Mouse (Mus musculus) midbrain, embryonic 10.5 days (tissue): Measurements from ENCODE around the gene Dda1. TPM values are rescaled to one million over a fixed set of nuclear protein-coding genes. Genes with fewer than 3 reads are reported as not detected.
"Not testable (repeated sequence)": the region's sequence is repeated elsewhere in the genome, so short reads cannot be mapped to it uniquely, and the experiment has no call there.

Experiments
- DNase-seq: peaks from one replicate; pipeline ENCODE4 v3.0.0-alpha.2; 2017; ENCODE audit warnings: low spot score
- H3K27ac ChIP-seq: fragments of 300-500 bp; sonication (generic); replicated peaks from 2 replicates; pipeline ENCODE4 v1.5.1; 2016; ENCODE audit warnings: mild to moderate bottlenecking
- H3K27me3 ChIP-seq: fragments of 300-500 bp; sonication (generic); 2 replicates; pipeline ENCODE4 v1.6.1; 2016; ENCODE audit warnings: low read depth, mild to moderate bottlenecking; ENCODE audit not compliant: poor library complexity, severe bottlenecking
- H3K36me3 ChIP-seq: fragments of 300-500 bp; sonication (generic); 2 replicates; pipeline ENCODE4 v1.6.1; 2016; ENCODE audit warnings: mild to moderate bottlenecking, moderate library complexity
- H3K4me1 ChIP-seq: fragments of 300-500 bp; sonication (generic); 2 replicates; pipeline ENCODE4 v1.6.1; 2016
- H3K4me3 ChIP-seq: fragments of 300-500 bp; sonication (generic); 2 replicates; pipeline ENCODE4 v1.5.1; 2016; ENCODE audit warnings: mild to moderate bottlenecking, moderate library complexity
- H3K9me3 ChIP-seq: fragments of 300-500 bp; sonication (generic); replicated peaks from 2 replicates; pipeline ENCODE4 v1.6.1; 2016; ENCODE audit warnings: mild to moderate bottlenecking
- WGBS: fragments of 180-500 bp; shearing (Covaris S2); methylation state at CpG from one replicate; pipeline ENCODE4 v1.1.7; 2016; 5-methylcytosine and 5-hydroxymethylcytosine counted together
- polyA plus RNA-seq: library from polyadenylated mRNA; unstranded; fragments of >200 nt; fragmentation: Nextera tagmentation; extraction: Ambion mirVana; gene quantifications from 2 replicates; pipeline ENCODE4 v1.2.1, GENCODE M21; 2016

Dda1 gene
- polyA plus RNA-seq, result 131 and 141 TPM in 2 replicates

DNA sequence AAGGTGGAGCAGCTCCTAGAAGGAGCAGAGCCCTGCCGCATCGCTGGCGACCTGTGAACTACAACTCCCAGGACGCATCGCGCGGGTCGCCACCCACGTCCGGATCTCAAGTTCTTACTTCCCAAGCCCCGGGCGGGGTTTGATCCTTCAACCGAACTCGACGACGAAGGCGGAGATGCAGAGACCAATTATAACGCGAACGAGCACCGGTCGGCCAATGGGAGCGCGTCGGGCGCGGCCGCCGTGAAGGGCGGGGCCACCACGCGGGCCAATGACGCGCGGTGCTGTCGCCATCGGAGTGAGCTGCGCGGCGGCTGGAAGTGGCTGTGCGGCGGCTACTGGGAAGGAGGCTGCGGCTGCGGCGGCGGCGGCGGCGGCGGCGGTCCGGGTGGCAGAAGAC, at the start of gene Dda1:
TSS of gene Dda1 (plus strand) at position 284 of the 400 bp plus-strand sequence.
- peak; percentile 97 for DNase-seq
- under 1% methylated on average over 47 of the region's 52 CpGs for WGBS

DNA sequence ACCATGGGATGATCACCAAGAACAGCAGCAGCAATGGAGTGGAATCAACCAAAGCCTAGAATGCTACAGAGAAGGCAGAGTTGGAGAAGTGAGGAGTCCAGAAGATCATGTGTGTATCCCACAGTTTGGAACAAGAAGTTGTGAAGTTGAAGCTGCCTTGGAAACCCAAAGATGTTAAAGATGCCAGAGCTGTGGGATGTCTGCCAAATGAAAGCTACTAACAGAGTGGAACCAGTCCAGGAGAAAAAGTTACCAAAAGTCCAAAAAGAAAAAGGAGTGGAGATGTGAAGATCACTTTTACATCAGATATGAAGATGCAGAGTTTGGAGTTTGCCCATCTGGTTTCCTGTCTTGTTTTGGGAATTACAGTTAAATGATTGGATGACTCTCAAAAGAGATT, 46.9 kb upstream of the Dda1 start:
- DNase-seq, result no peak
- H3K27me3 ChIP-seq, result no peaks in the 10 kb centered on the region
- no peak overlapping the region for H3K4me3 ChIP-seq
- peaks cover 15% of the 10 kb centered on the region for H3K9me3 ChIP-seq
- no peak overlapping the region for H3K27ac ChIP-seq
- 0 out of 2 replicates have a peak, but pooled peaks cover 2% of the 10 kb centered on the region for H3K36me3 ChIP-seq
- H3K4me1 ChIP-seq, result no peaks in the 10 kb centered on the region

More for the DNA sequence above, at the start of gene Dda1:
- H3K27ac ChIP-seq, result peak within 1 kb of the TSS; percentile 94
- no peaks in the 10 kb centered on the region for H3K9me3 ChIP-seq
- peaks cover 44% of the 10 kb centered on the region for H3K36me3 ChIP-seq
- H3K27me3 ChIP-seq, result no peaks in the 10 kb centered on the region
- H3K4me1 ChIP-seq, result peaks cover 40% of the 10 kb centered on the region
- H3K4me3 ChIP-seq, result peak within 1 kb of the TSS; percentile 97

DNA sequence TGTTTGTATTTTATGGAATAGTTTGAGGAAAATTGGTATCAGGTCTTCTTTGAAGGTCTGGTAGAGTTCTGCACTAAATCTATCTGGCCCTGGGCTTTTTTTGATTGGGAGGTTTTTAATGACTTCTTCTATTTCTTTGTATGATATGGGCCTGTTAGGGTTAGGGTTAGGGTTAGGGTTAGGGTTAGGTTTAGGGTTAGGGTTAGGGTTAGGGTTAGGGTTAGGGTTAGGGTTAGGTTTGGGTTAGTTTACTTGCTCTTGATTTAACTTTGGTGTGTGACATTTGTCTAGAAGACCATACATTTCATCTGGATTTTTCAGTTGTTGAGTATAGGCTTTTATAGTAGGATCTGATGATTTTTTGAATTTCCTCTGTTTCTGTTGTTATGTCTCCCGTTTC, 36.1 kb upstream of the Dda1 start:
- 83% methylated on average over 1 of the region's 1 CpGs for WGBS
- H3K27ac ChIP-seq, H3K4me1 ChIP-seq, H3K27me3 ChIP-seq, H3K9me3 ChIP-seq, H3K36me3 ChIP-seq, DNase-seq, H3K4me3 ChIP-seq: not testable (repeated sequence)

DNA sequence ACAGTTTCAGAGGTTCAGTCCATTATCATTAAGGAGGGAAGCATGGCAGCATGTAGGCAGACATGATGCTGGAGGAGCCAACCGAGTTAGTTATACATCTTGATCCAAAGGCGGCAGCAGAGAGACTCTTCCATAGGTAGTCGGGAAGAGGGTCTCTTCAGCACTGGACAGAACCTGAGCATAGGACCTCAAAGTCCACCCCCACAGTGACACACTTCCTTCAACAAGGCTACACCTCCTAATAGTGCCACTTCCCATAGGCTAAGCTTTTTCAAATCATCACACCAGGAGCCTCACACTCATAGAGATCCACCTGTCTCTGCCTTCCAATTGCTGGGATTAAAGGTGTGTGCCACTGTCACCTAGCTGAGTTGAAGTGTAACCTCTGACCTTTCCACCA, 32.0 kb upstream of the Dda1 start:
- peaks cover 2% of the 10 kb centered on the region; the same call in 1 of the 2 replicates for H3K4me1 ChIP-seq
- H3K27me3 ChIP-seq, result peaks cover 3% of the 10 kb centered on the region
- no peak overlapping the region for H3K4me3 ChIP-seq
- H3K9me3 ChIP-seq, result peaks cover 3% of the 10 kb centered on the region; the same call in 1 of the 2 replicates
- DNase-seq, result no peak
- H3K36me3 ChIP-seq, result no peaks in the 10 kb centered on the region
- H3K27ac ChIP-seq, result no peak overlapping the region
- 64% methylated on average over 3 of the region's 3 CpGs for WGBS

DNA sequence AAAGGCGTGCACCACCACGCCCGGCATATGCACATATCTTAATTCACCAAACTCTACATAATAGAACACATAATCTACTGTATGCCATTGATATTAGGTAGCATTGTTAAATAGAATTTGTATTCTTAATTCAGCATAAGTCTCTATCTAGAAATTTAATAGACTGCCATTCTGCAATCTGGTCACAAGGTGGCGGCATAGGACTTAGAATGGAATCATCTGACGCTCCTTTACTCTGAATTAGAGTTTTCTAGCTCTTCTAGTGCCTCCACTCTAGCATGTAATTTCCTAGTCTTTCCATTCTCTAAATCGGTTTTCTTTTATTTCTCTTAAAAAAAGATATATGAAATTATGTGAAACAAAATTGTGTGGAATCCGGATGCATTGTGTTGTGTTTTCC, 27.6 kb upstream of the Dda1 start:
- no peak overlapping the region for H3K4me3 ChIP-seq
- no peaks in the 10 kb centered on the region for H3K9me3 ChIP-seq
- peak; percentile 33 for DNase-seq
- H3K27ac ChIP-seq, result no peak overlapping the region
- no peaks in the 10 kb centered on the region for H3K36me3 ChIP-seq
- WGBS, result 1% methylated on average over 7 of the region's 7 CpGs
- peaks cover 11% of the 10 kb centered on the region for H3K27me3 ChIP-seq
- H3K4me1 ChIP-seq, result peaks cover 4% of the 10 kb centered on the region; the same call in 1 of the 2 replicates

DNA sequence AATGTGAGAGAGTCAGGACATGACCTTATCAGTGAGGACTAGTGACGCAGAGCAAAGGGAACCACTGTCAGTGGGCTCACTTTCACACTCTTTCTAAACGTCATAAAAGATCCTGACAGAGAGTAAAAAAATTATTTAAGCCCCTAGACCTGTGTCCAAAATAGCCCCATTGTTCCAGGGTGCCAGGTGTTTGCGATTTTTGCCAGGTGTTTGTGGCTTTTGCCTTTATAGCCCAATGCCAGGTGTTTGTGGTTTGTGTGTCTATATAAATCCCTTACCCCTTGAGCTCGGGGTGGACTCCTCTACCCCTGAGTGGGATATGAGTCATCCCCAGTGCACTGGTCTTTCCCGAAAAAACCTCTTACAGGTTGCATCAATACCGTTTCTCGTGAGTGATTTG, 23.9 kb upstream of the Dda1 start:
- Histone ChIP-seq H3K27me3 (peaks cover 11% of the 10 kb centered on the region), H3K27ac (no peak overlapping the region), H3K4me1 (peaks cover 4% of the 10 kb centered on the region; the same call in 1 of the 2 replicates), H3K36me3 (no peaks in the 10 kb centered on the region), H3K4me3 (no peak overlapping the region), H3K9me3 (0 out of 2 replicates have a peak, but pooled peaks cover 3% of the 10 kb centered on the region)
- 87% methylated on average over 7 of the region's 7 CpGs for WGBS
- no peak for DNase-seq

DNA sequence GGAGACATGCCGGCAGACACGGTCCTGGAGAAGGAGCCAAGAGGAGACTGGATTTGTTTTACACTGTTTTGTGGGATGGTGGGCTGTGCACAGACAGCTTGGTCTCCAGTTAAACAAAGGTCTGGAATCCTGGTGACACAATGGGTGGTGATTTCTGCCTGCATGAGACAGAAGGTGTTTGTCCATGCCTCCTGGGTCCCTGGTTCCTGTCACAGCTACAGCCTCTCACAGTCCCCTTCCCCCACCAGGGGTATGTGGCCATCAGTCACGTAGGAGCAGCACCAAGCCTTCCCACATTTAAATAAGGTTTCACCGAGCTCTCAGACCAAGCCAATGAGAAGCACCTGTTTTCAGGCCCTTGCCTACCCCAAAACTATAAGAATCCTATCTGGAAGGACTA, 17.7 kb upstream of the Dda1 start:
- Histone ChIP-seq H3K36me3 (peaks cover 2% of the 10 kb centered on the region; the same call in 1 of the 2 replicates), H3K9me3 (0 out of 2 replicates have a peak, but pooled peaks cover 3% of the 10 kb centered on the region), H3K27ac (no peak overlapping the region), H3K27me3 (no peaks in the 10 kb centered on the region), H3K4me3 (no peak overlapping the region), H3K4me1 (no peaks in the 10 kb centered on the region)
- DNase-seq, result no peak
- 60% methylated on average over 4 of the region's 4 CpGs for WGBS

DNA sequence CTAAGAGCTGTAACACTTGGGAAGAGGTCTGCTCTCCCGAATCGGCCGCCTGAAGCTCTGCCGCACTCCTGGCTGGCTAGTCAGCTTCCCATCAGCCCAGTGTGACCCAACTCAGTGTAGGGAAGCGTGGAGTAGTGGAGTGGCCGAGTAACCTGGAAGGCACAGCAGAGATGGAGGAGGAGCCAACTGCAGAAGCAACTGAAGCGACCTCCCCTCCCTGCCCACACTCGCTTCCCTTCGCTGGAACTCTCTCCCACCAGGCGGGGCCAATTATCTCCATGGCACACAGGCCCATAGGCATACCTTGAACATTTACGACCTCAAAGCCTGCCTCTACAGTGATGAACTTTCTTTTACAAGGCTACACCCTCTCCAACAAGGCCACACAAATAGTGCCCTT, 17.2 kb upstream of the Dda1 start:
- peaks cover 6% of the 10 kb centered on the region for H3K36me3 ChIP-seq
- WGBS, result 60% methylated on average over 11 of the region's 11 CpGs
- H3K27me3 ChIP-seq, result no peaks in the 10 kb centered on the region
- H3K27ac ChIP-seq, result no peak overlapping the region
- 0 out of 2 replicates have a peak, but pooled peaks cover under 1% of the 10 kb centered on the region for H3K4me1 ChIP-seq
- H3K4me3 ChIP-seq, result no peak overlapping the region
- peak; percentile 9 for DNase-seq
- H3K9me3 ChIP-seq, result 0 out of 2 replicates have a peak, but pooled peaks cover 3% of the 10 kb centered on the region

DNA sequence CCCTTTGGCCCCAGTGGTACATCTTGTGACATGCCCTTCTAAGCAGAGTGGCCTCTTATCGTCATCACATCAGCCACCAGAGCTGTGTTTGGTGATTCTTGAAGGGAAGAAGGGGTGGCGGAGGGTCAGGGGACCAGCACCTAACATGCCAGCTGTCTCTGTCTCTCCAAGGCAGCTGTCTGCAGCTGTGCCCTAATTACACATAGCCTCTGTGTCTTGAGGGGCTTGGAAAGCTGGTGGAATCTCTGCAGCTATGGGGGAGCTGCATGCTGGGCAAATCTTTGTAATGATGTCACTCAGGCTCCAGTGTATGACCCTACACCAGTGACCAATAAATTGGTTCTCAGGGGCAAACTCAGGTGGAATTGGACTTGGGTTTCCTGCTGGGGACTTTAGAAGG, 16.3 kb upstream of the Dda1 start:
- peak; percentile 10 for DNase-seq
- H3K27me3 ChIP-seq, result 0 out of 2 replicates have a peak, but pooled peaks cover 5% of the 10 kb centered on the region
- WGBS, result 96% methylated on average over 2 of the region's 2 CpGs

DNA sequence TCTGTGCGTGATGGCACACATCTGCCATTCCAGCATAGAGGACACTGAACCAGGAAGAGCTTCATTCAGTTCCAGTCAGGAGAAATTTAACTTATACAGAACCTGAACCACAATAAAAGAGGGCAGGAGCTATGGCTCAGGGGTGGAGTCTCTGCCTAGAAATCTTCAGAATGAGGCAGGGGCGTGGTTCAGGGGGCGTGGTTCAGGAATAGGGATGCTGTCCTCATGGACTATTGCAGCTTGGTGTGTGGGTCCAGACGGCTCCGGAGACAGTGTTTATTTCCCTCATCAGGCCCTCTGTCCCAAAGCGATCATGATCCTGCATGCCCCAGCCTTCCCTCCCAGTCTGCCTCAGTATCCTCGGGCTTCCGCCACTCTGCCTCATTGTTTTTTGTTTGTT, 14.3 kb upstream of the Dda1 start:
- Histone ChIP-seq H3K36me3 (peaks cover 35% of the 10 kb centered on the region), H3K4me3 (no peak overlapping the region), H3K4me1 (0 out of 2 replicates have a peak, but pooled peaks cover 15% of the 10 kb centered on the region), H3K27ac (no peak overlapping the region), H3K27me3 (0 out of 2 replicates have a peak, but pooled peaks cover 7% of the 10 kb centered on the region), H3K9me3 (no peaks in the 10 kb centered on the region)
- DNase-seq, result no peak
- 82% methylated on average over 8 of the region's 8 CpGs for WGBS

More for the DNA sequence above, 16.3 kb upstream of the Dda1 start:
- H3K36me3 ChIP-seq, result peaks cover 15% of the 10 kb centered on the region
- H3K4me3 ChIP-seq, result no peak overlapping the region
- 0 out of 2 replicates have a peak, but pooled peaks cover 3% of the 10 kb centered on the region for H3K9me3 ChIP-seq
- H3K27ac ChIP-seq, result no peak overlapping the region
- 0 out of 2 replicates have a peak, but pooled peaks cover 6% of the 10 kb centered on the region for H3K4me1 ChIP-seq

DNA sequence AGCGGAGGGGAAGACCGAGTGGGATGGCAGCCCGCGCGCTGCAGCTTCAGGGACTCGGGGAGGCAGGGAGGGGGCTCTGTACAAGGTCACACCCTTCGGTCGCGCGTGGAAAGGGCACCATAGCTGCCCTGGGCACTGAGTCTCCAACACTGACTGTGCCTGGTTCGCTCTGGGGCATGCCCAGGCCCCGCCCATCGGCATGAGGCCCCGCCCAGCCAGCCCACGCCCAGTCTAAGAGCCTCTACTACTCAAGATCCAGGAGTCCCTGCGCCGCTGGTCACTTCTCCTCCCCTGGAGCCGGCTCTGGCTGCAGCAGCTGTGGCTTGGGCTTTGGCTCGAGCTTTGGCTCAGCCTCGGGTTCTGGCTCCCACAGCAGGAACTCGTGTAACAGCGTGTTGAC, 12.1 kb upstream of the Dda1 start:
- Histone ChIP-seq H3K36me3 (peaks cover 56% of the 10 kb centered on the region), H3K27ac (no peak overlapping the region), H3K4me3 (peak overlapping the region; percentile 20), H3K9me3 (no peaks in the 10 kb centered on the region), H3K27me3 (peaks cover 20% of the 10 kb centered on the region; the same call in 1 of the 2 replicates), H3K4me1 (peaks cover 22% of the 10 kb centered on the region)
- 38% methylated on average over 22 of the region's 22 CpGs for WGBS
- DNase-seq, result no peak

DNA sequence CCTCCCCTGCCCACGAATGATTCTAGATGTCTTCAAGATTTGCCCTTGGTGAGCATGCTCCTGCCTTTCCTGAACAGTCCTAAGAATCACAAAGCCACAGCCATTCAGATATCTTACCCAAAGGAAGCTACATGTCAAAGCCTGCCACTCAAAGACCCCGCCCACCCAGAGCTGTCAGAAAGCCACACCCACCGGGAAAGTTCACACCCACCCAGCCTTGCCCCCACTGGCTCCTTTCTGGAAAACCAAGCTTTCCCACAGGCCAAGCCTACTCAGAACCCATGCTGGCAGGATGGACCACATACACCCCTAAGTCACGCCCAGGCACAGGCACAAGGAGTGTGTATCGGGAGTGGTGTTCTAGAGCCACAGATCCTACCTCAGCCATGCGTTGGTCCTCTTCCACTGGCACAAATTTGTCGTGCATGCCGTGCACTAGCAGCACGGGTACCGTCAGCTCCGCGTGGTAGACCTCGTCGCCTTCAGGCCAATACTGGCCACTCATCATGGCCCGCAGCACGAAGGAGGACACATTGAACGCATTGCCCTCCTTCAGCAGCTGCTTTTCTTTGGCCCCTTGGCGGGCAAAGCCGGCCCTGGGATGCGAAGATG, 11.2 kb upstream of the Dda1 start:
- no peak for DNase-seq
- peaks cover 31% of the 10 kb centered on the region for H3K4me1 ChIP-seq

DNA sequence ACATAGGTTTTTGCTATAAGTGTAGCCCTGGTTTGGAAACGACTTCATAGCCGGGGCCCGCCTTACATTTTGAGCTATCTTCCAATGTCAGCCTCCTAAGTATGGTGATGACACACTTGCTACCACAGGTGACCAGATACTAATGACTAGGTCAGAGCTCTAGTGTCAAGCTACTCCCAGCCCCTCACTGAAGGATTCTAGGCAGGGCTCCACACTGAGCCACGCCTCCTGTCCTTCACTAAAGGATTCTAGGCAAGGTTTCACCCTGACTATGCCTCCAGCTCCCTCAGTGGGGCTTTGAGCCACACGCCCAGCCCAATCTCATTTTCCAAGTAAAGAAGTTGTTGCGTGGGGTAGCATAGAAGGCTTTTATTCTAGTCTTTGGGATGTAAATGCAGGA, 8.3 kb upstream of the Dda1 start:
- Histone ChIP-seq H3K9me3 (no peaks in the 10 kb centered on the region), H3K27me3 (peaks cover 27% of the 10 kb centered on the region), H3K36me3 (peaks cover 56% of the 10 kb centered on the region), H3K27ac (no peak overlapping the region), H3K4me3 (no peak overlapping the region), H3K4me1 (peaks cover 56% of the 10 kb centered on the region)
- no peak for DNase-seq
- 89% methylated on average over 6 of the region's 6 CpGs for WGBS

More for the DNA sequence above, 11.2 kb upstream of the Dda1 start:
- no peak overlapping the region for H3K27ac ChIP-seq
- peaks cover 56% of the 10 kb centered on the region for H3K36me3 ChIP-seq
- H3K27me3 ChIP-seq, result peaks cover 27% of the 10 kb centered on the region
- H3K4me3 ChIP-seq, result no peak overlapping the region
- 83% methylated on average over 20 of the region's 20 CpGs for WGBS
- H3K9me3 ChIP-seq, result no peaks in the 10 kb centered on the region
